Mouse (Mus musculus) ovary, adult 18-20 months (tissue): ENCODE measurements around the gene Olfr153.
"Not testable (repeated sequence)": the region's sequence is repeated elsewhere in the genome, so short reads cannot be mapped to it uniquely, and the experiment has no call there.

Experiments used
- DNase-seq: peaks from one replicate; pipeline ENCODE4 v3.0.0; 2022; ENCODE audit warnings: low spot score, mixed read lengths

Olfr153 gene

GRCm38 (mm10) chr2:87531496-87531895 is at the start of gene Olfr153:
TSS of gene Olfr153 (plus strand) at chr2:87531796.
- DNase-seq: no peak

- no peak for DNase-seq
Observed at GRCm38 (mm10) chr2:87482276-87482675, 49.3 kb upstream of the Olfr153 start.

DNA sequence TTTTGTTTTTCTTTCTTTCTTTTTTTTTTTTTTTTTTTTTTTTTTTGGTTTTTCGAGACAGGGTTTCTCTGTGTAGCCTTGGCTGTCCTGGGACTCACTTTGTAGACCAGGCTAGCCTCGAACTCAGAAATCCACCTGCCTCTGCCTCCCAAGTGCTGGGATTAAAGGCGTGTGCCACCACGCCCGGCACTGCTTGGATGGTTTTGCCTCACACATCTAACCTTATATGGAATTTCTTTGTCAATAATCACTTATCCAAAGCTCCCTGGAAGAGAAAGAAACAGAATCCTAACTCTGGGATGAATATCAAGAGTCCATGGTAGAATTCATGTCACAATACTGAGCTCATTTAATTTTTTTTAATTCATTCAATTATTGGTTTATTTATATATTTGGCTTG is 34.6 kb upstream of the Olfr153 start, which contains the start of gene Pramel7:
Gene Pramel7, minus strand, starts transcription at position 101 of the 400 bp plus-strand sequence.
- not testable (repeated sequence) for DNase-seq

GRCm38 (mm10) chr2:87506265-87506664 is 25.3 kb upstream of the Olfr153 start, which contains the start of gene Pramel6:
TSS of gene Pramel6 (plus strand) at chr2:87506565.
- DNase-seq: no peak

GRCm38 (mm10) chr2:87515046-87515445 is 16.6 kb upstream of the Olfr153 start:
- no peak for DNase-seq

DNA sequence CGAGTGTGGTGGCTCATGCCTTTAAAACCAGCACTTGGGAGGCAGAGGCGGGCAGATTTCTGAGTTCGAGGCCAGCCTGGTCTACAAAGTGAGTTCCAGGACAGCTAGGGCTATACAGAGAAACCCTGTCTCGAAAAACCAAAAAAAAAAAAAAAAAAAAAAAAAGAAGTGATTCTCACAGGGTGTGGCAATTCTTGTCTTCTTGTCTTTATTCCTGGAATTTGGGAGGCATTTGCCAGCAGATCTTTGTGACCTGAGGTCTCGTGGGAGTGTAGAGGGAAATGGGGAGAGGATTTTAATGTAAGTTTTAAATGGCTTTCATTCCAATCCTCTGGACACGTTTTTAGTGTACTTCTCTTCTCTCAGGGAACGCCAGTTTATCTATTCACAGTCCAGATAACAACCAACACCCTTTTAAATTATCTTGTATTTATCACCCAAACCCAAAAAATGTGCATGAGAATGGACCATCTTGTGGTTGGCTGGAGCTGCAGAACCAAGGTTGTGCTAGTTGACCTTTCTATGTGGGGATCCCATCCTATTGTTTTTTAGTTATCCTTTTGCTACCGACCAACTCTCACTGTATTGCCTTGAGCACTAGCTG is 16.0 kb upstream of the Olfr153 start:
- no peak for DNase-seq

DNA sequence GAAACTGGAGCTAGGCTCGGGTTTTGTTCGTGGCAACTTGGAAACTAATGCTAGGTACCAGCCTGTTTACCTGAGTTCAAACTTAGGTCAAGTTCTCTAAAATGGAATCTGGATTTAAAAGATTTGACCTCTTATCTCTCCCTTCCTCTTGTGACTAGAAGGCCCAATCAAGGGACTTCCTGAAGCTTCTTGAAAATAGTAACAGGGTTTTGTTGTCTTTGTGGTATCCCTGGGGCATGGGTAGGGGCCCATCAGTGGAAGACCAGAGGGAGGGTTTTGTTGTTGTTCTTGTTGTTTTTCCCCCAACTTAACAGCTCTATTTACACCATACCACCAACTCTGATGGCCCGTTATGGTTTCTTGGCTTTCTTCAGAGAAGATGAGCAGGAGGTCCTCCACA is 15.0 kb upstream of the Olfr153 start:
- DNase-seq: no peak

- DNase-seq: no peak
Observed at GRCm38 (mm10) chr2:87520651-87521050, 10.9 kb upstream of the Olfr153 start.

GRCm38 (mm10) chr2:87525899-87526616 is 5.5 kb upstream of the Olfr153 start:
- not testable (repeated sequence) for DNase-seq

GRCm38 (mm10) chr2:87534826-87535225 is 3.2 kb downstream of the Olfr153 start:
- no peak for DNase-seq

DNA sequence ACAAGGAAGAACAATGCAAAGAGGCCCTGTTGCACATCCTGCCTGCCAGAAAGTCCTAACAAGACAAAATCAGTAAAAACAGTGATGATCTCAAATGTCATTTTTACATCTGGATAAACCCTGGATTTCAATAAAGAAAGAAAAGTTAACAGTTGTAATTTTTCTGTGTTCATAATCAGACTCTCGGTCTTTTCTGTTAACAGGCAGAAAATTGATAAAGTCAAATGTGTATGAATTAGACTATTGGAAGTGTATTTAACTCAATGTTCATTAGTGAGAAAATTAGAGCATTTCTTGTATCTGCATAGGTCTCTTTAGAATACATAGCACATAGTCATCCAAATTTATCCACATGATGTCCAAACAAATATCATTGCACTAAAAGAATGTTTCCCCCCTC is 13.8 kb downstream of the Olfr153 start, which contains the start of gene Olfr1128:
Gene Olfr1128, minus strand, starts transcription at position 101 of the 400 bp plus-strand sequence.
- DNase-seq: no peak

GRCm38 (mm10) chr2:87573602-87574001 is 42.0 kb downstream of the Olfr153 start, which contains the start of gene Olfr1129:
TSS of gene Olfr1129 (plus strand) at chr2:87573902.
- not testable (repeated sequence) for DNase-seq
